Mouse (Mus musculus): ENCODE measurements at regions not wholly inside any gene's neighbourhood (a gene's known extent, or its start where the extent isn't known, plus 50 kb on each side); places are given as distances from the start of the nearest gene placed in this dataset.

DNA sequence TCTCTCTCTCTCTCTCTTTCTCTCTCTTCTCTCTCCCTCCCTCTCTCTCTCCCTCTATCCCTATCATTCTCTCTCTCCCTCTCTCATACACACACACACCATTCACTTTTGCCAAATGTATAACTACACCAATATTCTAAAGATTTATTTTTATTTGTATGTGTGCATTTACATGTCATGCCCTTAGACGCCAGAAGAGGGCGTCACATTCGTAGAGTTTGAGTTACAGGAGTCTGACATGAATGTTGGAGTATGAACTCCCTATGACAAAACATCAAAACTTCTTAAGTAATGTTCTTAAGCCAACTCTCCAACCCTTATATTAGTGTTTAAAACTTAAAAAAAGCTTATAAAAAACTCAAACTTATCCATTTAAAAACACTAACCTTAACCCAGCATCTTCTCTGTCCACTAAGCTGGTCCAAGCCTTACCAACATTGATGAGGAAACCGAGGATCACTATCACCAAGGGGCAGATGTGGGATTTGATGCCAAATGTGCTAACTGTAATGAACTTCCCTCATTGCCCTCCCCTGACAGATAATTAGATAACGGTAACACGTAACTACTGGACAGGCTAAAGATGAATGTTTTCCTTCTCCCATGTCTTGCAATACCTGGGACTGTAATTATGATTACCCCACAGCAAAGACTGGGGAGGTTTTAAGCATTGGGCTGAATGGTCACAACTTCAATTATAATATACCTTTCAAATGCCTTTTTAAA is 176.7 kb downstream of the Tm2d1 start:
- Histone ChIP-seq H3K36me3 (ENCODE audit: control insufficient read depth, insufficient read depth, low read length) (no peaks in the 10 kb centered on the region), H3K4me2 (ENCODE audit: low read length) (no peak overlapping the region), H3K27me3 (ENCODE audit: control insufficient read depth, insufficient read depth, low read depth, low read length) (no peaks in the 10 kb centered on the region), H3K9me3 (replicated peaks; ENCODE audit: control insufficient read depth, low read length, poor library complexity, severe bottlenecking) (no peaks in the 10 kb centered on the region; the same call in 1 of the 2 replicates), H3K9ac (ENCODE audit: low read depth, low read length) (no peak overlapping the region), H3K4me1 (ENCODE audit: control insufficient read depth, insufficient read depth, low read length) (no peaks in the 10 kb centered on the region), H3K27ac (ENCODE audit: low read length) (no peak overlapping the region), H3K4me3 (ENCODE audit: low read depth, low read length) (no peak overlapping the region)
- ATAC-seq: no peak
- WGBS: 58% methylated on average over 6 of the region's 6 CpGs

DNA sequence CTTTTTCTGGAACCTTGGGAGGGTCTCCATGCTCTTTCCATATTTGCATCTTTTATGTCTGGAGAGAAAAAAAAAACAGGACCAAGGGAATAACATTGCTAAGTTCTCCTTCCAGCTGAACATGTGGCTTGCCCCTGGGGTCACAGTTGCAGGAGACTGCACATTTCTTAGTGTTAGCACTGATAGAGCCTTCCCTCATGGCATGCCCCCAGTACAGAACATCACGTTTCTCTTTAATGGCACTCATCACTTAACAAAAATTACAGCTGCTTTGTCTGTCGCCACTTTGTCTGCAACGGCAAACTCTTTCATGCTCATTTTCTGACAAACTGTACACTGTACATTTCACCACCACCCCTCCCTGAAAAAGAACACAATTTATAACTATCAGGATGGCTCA is 180.0 kb downstream of the Tm2d1 start:
- Histone ChIP-seq H3K9me3 (replicated peaks; ENCODE audit: control insufficient read depth, low read length, poor library complexity, severe bottlenecking) (no peaks in the 10 kb centered on the region), H3K27ac (ENCODE audit: low read length) (no peak overlapping the region), H3K27me3 (ENCODE audit: control insufficient read depth, insufficient read depth, low read depth, low read length) (no peaks in the 10 kb centered on the region), H3K4me2 (ENCODE audit: low read length) (no peak overlapping the region), H3K36me3 (ENCODE audit: control insufficient read depth, insufficient read depth, low read length) (no peaks in the 10 kb centered on the region), H3K4me3 (ENCODE audit: low read depth, low read length) (no peak overlapping the region), H3K9ac (ENCODE audit: low read depth, low read length) (no peak overlapping the region), H3K4me1 (ENCODE audit: control insufficient read depth, insufficient read depth, low read length) (no peaks in the 10 kb centered on the region)
- no peak for ATAC-seq
- WGBS: 84% methylated on average over 3 of the region's 3 CpGs

DNA sequence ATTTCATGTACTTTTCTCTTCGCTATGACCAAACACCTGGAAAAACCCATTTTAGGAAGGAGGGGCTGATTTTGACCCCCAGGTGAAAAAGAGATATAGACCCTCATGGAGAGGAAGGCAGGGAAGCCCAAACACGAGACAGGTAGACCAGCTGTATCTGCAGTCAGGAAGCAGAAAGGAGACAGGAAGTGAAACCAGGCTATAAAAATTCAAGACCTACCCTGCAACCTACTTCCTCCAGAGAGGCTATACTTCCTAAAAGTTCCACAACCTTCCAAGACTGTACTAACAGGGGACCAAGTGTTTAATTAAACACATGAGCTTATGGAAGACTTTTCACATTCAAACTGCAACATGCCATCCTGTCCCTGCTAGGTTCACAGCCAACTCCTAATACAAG is 180.9 kb downstream of the Tm2d1 start:
- no peak for ATAC-seq
- no peak overlapping the region for H3K4me2 ChIP-seq (ENCODE audit: low read length)
- 92% methylated on average over 2 of the region's 2 CpGs for WGBS
- H3K36me3 ChIP-seq (ENCODE audit: control insufficient read depth, insufficient read depth, low read length): no peaks in the 10 kb centered on the region
- H3K27me3 ChIP-seq (ENCODE audit: control insufficient read depth, insufficient read depth, low read depth, low read length): no peaks in the 10 kb centered on the region
- H3K4me3 ChIP-seq (ENCODE audit: low read depth, low read length): no peak overlapping the region
- no peak overlapping the region for H3K27ac ChIP-seq (ENCODE audit: low read length)
- no peaks in the 10 kb centered on the region for H3K4me1 ChIP-seq (ENCODE audit: control insufficient read depth, insufficient read depth, low read length)
- no peaks in the 10 kb centered on the region for H3K9me3 ChIP-seq (replicated peaks; ENCODE audit: control insufficient read depth, low read length, poor library complexity, severe bottlenecking)
- H3K9ac ChIP-seq (ENCODE audit: low read depth, low read length): no peak overlapping the region

DNA sequence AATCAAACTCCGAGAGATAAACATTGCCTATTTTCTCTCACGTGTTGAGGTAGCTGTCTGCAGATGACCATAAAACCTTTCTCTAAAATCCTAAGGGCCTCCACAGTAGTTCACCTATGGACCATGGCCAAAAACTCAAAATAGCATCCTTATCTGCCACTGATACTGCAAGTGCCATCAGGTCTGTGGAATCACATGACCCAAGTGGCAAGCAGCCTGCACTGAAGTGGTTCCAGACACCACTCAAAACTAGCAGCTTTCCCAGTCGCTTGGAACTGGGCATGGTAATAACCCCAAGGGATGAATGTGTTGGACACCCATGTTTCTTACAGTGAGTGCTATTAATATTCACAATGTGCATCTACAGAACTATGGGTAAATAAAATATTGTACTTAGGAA is 182.0 kb downstream of the Tm2d1 start:
- WGBS: 86% methylated on average over 3 of the region's 3 CpGs
- Histone ChIP-seq H3K27ac (ENCODE audit: low read length) (no peak overlapping the region), H3K9me3 (replicated peaks; ENCODE audit: control insufficient read depth, low read length, poor library complexity, severe bottlenecking) (no peaks in the 10 kb centered on the region), H3K36me3 (ENCODE audit: control insufficient read depth, insufficient read depth, low read length) (no peaks in the 10 kb centered on the region), H3K4me2 (ENCODE audit: low read length) (no peak overlapping the region), H3K9ac (ENCODE audit: low read depth, low read length) (no peak overlapping the region), H3K27me3 (ENCODE audit: control insufficient read depth, insufficient read depth, low read depth, low read length) (no peaks in the 10 kb centered on the region), H3K4me1 (ENCODE audit: control insufficient read depth, insufficient read depth, low read length) (no peaks in the 10 kb centered on the region), H3K4me3 (ENCODE audit: low read depth, low read length) (no peak overlapping the region)
- ATAC-seq: no peak

DNA sequence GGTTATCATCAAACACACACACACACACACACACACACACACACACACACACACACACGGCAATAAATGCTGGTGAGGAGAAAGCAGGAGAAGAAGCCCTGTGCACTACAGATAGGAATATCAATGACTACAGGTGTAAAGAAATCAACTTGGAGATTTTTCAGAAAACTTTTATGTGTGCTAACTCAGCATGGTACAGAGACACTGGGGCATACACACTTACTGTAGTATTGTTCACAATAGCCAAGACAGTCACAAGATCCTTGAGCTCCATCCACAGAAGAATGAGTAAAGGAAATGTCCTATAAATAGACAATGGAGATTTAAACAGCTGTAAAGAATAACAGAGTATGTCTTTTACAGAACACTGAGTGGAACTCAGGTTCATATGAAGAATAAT is 182.4 kb downstream of the Tm2d1 start:
- Histone ChIP-seq H3K27me3 (ENCODE audit: control insufficient read depth, insufficient read depth, low read depth, low read length) (no peaks in the 10 kb centered on the region), H3K36me3 (ENCODE audit: control insufficient read depth, insufficient read depth, low read length) (no peaks in the 10 kb centered on the region), H3K9me3 (replicated peaks; ENCODE audit: control insufficient read depth, low read length, poor library complexity, severe bottlenecking) (no peaks in the 10 kb centered on the region), H3K4me2 (ENCODE audit: low read length) (no peak overlapping the region), H3K27ac (ENCODE audit: low read length) (no peak overlapping the region), H3K4me3 (ENCODE audit: low read depth, low read length) (no peak overlapping the region), H3K4me1 (ENCODE audit: control insufficient read depth, insufficient read depth, low read length) (no peaks in the 10 kb centered on the region), H3K9ac (ENCODE audit: low read depth, low read length) (no peak overlapping the region)
- ATAC-seq: no peak
- 92% methylated on average over 1 of the region's 1 CpGs for WGBS

DNA sequence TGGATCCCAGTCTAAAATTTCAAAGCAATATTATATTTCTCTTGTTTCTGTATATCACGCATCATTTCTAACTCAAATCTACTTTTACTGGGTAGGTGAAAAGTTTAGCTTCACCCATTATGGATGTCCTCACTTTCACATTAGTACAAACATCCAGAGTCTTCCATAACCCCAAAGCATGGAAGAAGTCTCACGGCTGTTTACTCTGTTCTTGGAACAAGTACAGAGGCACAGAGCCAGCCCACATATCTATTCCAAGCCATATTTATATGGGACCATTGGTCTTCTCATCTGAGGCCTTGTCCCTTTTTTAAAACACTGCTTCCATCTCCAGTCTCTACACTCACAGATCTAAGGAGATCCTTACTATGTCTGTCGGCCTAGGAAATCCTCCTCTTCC is 192.8 kb downstream of the Tm2d1 start:
- Histone ChIP-seq H3K9me3 (replicated peaks; ENCODE audit: control insufficient read depth, low read length, poor library complexity, severe bottlenecking) (no peaks in the 10 kb centered on the region), H3K27ac (ENCODE audit: low read length) (no peak overlapping the region), H3K36me3 (ENCODE audit: control insufficient read depth, insufficient read depth, low read length) (no peaks in the 10 kb centered on the region), H3K4me1 (ENCODE audit: control insufficient read depth, insufficient read depth, low read length) (no peaks in the 10 kb centered on the region), H3K4me3 (ENCODE audit: low read depth, low read length) (no peak overlapping the region), H3K9ac (ENCODE audit: low read depth, low read length) (no peak overlapping the region), H3K27me3 (ENCODE audit: control insufficient read depth, insufficient read depth, low read depth, low read length) (no peaks in the 10 kb centered on the region), H3K4me2 (ENCODE audit: low read length) (no peak overlapping the region)
- ATAC-seq: no peak
- 92% methylated on average over 3 of the region's 3 CpGs for WGBS

DNA sequence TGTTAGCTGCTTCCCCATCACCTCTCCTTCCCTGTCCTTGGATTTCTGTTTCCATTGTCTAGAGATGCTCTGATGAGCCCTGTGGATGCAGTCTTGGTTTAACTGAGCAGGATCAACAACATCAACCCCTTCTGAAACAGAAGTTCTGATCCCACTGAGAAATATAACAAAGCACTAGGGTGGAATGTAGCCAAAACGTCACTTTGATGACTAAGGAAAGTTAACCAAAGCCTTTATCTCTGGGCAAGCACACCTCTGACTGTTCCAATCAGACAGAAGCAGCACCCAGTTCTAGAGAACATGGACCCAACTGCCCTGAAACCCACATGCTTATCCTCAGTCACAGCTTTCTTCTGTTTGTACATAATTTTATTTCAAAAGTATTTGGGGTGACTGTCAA is 193.2 kb downstream of the Tm2d1 start:
- no peak for ATAC-seq
- no peak overlapping the region for H3K27ac ChIP-seq (ENCODE audit: low read length)
- H3K27me3 ChIP-seq (ENCODE audit: control insufficient read depth, insufficient read depth, low read depth, low read length): no peaks in the 10 kb centered on the region
- H3K9me3 ChIP-seq (replicated peaks; ENCODE audit: control insufficient read depth, low read length, poor library complexity, severe bottlenecking): no peaks in the 10 kb centered on the region
- no peak overlapping the region for H3K4me2 ChIP-seq (ENCODE audit: low read length)
- no peak overlapping the region for H3K4me3 ChIP-seq (ENCODE audit: low read depth, low read length)
- no peaks in the 10 kb centered on the region for H3K4me1 ChIP-seq (ENCODE audit: control insufficient read depth, insufficient read depth, low read length)
- H3K9ac ChIP-seq (ENCODE audit: low read depth, low read length): no peak overlapping the region
- 68% methylated on average over 1 of the region's 1 CpGs for WGBS
- H3K36me3 ChIP-seq (ENCODE audit: control insufficient read depth, insufficient read depth, low read length): no peaks in the 10 kb centered on the region

DNA sequence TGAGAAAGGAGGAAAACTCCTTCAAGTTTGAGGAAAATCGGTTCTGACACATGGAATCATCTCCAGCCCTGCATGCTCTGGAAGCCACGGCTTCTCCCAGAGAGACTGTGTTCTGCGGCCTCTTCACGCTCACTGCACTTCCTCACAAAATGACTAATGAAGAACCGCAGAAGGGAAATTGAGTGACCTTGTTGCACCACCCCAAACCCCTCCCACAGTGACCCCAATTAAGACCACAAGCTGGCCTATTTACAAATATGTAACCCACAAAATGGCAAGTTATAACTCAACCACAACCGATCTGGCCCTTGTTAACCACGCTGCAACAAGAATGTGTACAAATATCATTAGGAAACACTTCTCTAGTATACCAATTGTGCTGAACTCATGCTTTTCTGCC is 194.2 kb downstream of the Tm2d1 start:
- H3K36me3 ChIP-seq (ENCODE audit: control insufficient read depth, insufficient read depth, low read length): no peaks in the 10 kb centered on the region
- H3K27me3 ChIP-seq (ENCODE audit: control insufficient read depth, insufficient read depth, low read depth, low read length): no peaks in the 10 kb centered on the region
- no peak for ATAC-seq
- H3K4me1 ChIP-seq (ENCODE audit: control insufficient read depth, insufficient read depth, low read length): no peaks in the 10 kb centered on the region
- no peak overlapping the region for H3K27ac ChIP-seq (ENCODE audit: low read length)
- H3K9me3 ChIP-seq (replicated peaks; ENCODE audit: control insufficient read depth, low read length, poor library complexity, severe bottlenecking): no peaks in the 10 kb centered on the region
- WGBS: 79% methylated on average over 7 of the region's 7 CpGs
- H3K4me2 ChIP-seq (ENCODE audit: low read length): no peak overlapping the region
- H3K9ac ChIP-seq (ENCODE audit: low read depth, low read length): no peak overlapping the region
- H3K4me3 ChIP-seq (ENCODE audit: low read depth, low read length): no peak overlapping the region

DNA sequence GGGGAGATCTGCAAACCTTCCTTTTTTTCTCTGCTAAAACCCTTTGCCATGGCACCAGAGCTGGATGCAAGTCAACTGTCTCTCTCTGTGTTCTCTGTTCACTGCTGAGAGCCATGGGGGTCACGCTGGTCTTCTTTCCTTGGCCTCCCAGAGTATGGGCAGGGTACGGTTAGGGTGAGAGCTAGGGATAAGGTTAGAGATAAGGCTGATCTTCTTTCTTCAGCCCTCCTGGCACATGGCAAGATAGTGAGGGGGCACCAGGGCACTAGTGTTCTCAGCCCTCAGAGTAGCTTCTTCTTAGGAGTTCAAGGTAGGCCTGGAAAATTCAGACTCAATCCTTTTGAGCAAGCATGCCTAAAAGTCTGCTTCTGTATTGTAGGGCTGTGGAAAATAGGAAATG is 196.1 kb downstream of the Tm2d1 start:
- Histone ChIP-seq H3K27me3 (ENCODE audit: control insufficient read depth, insufficient read depth, low read depth, low read length) (no peaks in the 10 kb centered on the region), H3K36me3 (ENCODE audit: control insufficient read depth, insufficient read depth, low read length) (no peaks in the 10 kb centered on the region), H3K4me1 (ENCODE audit: control insufficient read depth, insufficient read depth, low read length) (no peaks in the 10 kb centered on the region), H3K9me3 (replicated peaks; ENCODE audit: control insufficient read depth, low read length, poor library complexity, severe bottlenecking) (no peaks in the 10 kb centered on the region), H3K4me2 (ENCODE audit: low read length) (no peak overlapping the region), H3K4me3 (ENCODE audit: low read depth, low read length) (no peak overlapping the region), H3K27ac (ENCODE audit: low read length) (no peak overlapping the region), H3K9ac (ENCODE audit: low read depth, low read length) (no peak overlapping the region)
- WGBS: 95% methylated on average over 2 of the region's 2 CpGs
- ATAC-seq: no peak

Data from midbrain, embryonic 16.5 days (tissue).